Mouse (Mus musculus) hindbrain, embryonic 16.5 days (tissue): ENCODE results near the gene Ptpro. TPM values are rescaled to one million over a fixed set of nuclear protein-coding genes. Genes with fewer than 3 reads are reported as not detected.

Source experiments
- ATAC-seq: fragments of 200-750 bp; cut with Nextera tagmentation; 2 replicates; pipeline ENCODE4 v1.8.0; 2017; ENCODE audit warnings: moderate TSS enrichment, moderate library complexity
- H3K27ac ChIP-seq: fragments of 300-500 bp; sonication (generic); 2 replicates; pipeline ENCODE4 v1.5.1; 2014; ENCODE audit warnings: low read depth, mild to moderate bottlenecking, control low read depth, low read length, moderate library complexity
- H3K27me3 ChIP-seq: fragments of 300-500 bp; sonication (generic); replicated peaks from 2 replicates; pipeline ENCODE4 v1.6.1; 2014; ENCODE audit warnings: low read length; ENCODE audit not compliant: control insufficient read depth, insufficient read depth
- H3K36me3 ChIP-seq: fragments of 300-500 bp; sonication (generic); 2 replicates; pipeline ENCODE4 v1.6.1; 2014; ENCODE audit warnings: mild to moderate bottlenecking, low read length, moderate library complexity, mixed read lengths; ENCODE audit not compliant: control insufficient read depth, insufficient read depth
- H3K4me1 ChIP-seq: fragments of 300-500 bp; sonication (generic); 2 replicates; pipeline ENCODE4 v1.6.1; 2014; ENCODE audit warnings: low read depth, low read length; ENCODE audit not compliant: control insufficient read depth, insufficient read depth
- H3K4me2 ChIP-seq: fragments of 300-500 bp; sonication (generic); 2 replicates; pipeline ENCODE4 v1.6.1; 2014; ENCODE audit warnings: mild to moderate bottlenecking, low read length, control low read depth, moderate library complexity
- H3K4me3 ChIP-seq: fragments of 300-500 bp; sonication (generic); 2 replicates; pipeline ENCODE4 v1.5.1; 2014; ENCODE audit warnings: mild to moderate bottlenecking, low read length, control low read depth, moderate library complexity
- H3K9ac ChIP-seq: fragments of 300-500 bp; sonication (generic); 2 replicates; pipeline ENCODE4 v1.6.1; 2014; ENCODE audit warnings: low read depth, mild to moderate bottlenecking, control low read depth, low read length, moderate library complexity
- H3K9me3 ChIP-seq: fragments of 300-500 bp; sonication (generic); 2 replicates; pipeline ENCODE4 v1.6.1; 2014; ENCODE audit warnings: mild to moderate bottlenecking, low read length, moderate library complexity; ENCODE audit not compliant: control insufficient read depth
- WGBS: fragments of 180-500 bp; shearing (Covaris S2); extraction: QIAGEN DNeasy Blood & Tissue Kit; methylation state at CpG from one replicate; pipeline ENCODE4 v1.1.7; 2014; 5-methylcytosine and 5-hydroxymethylcytosine counted together
- polyA plus RNA-seq: library from polyadenylated mRNA; unstranded; fragments of >200 nt; fragmentation: Nextera tagmentation; extraction: Ambion mirVana; gene quantifications from 2 replicates; pipeline ENCODE4 v1.2.1, GENCODE M21; 2015

Gene Ptpro
- polyA plus RNA-seq, 1 experiment from 2014 or later = 39.2 TPM

GRCm38 (mm10) chr6:137343688-137344441 is 91.7 kb downstream of the Ptpro start:
- ATAC-seq = no peak
- Histone ChIP-seq H3K4me2 (no peak overlapping the region), H3K9ac (no peak overlapping the region), H3K27me3 (no peaks in the 10 kb centered on the region), H3K4me1 (no peaks in the 10 kb centered on the region; the same call in 1 of the 2 replicates), H3K27ac (no peak overlapping the region), H3K9me3 (no peaks in the 10 kb centered on the region), H3K36me3 (peaks cover 2% of the 10 kb centered on the region; the same call in 1 of the 2 replicates), H3K4me3 (no peak overlapping the region)
- 52% methylated on average over 5 of the region's 5 CpGs for WGBS

- 78% methylated on average over 7 of the region's 7 CpGs for WGBS
- no peak for ATAC-seq
- Histone ChIP-seq H3K36me3 (no peaks in the 10 kb centered on the region), H3K4me2 (no peak overlapping the region), H3K9ac (no peak overlapping the region), H3K27me3 (no peaks in the 10 kb centered on the region), H3K4me3 (no peak overlapping the region), H3K27ac (no peak overlapping the region), H3K9me3 (no peaks in the 10 kb centered on the region), H3K4me1 (0 out of 2 replicates have a peak, but pooled peaks cover 2% of the 10 kb centered on the region)
These were observed 108.0 kb downstream of the Ptpro start for GRCm38 (mm10) chr6:137360166-137360565.

GRCm38 (mm10) chr6:137362216-137362615 is 110.1 kb downstream of the Ptpro start:
- 0 out of 2 replicates have a peak, but pooled peaks cover 2% of the 10 kb centered on the region for H3K4me1 ChIP-seq
- H3K9me3 ChIP-seq = no peaks in the 10 kb centered on the region
- ATAC-seq = peak; percentile 67
- no peak overlapping the region for H3K4me3 ChIP-seq
- H3K36me3 ChIP-seq = no peaks in the 10 kb centered on the region
- no peak overlapping the region for H3K4me2 ChIP-seq
- 57% methylated on average over 8 of the region's 8 CpGs for WGBS
- H3K27me3 ChIP-seq = no peaks in the 10 kb centered on the region
- H3K27ac ChIP-seq = no peak overlapping the region
- H3K9ac ChIP-seq = no peak overlapping the region

- Histone ChIP-seq H3K4me1 (0 out of 2 replicates have a peak, but pooled peaks cover 2% of the 10 kb centered on the region), H3K27me3 (no peaks in the 10 kb centered on the region), H3K4me3 (no peak overlapping the region), H3K27ac (no peak overlapping the region), H3K9me3 (no peaks in the 10 kb centered on the region), H3K4me2 (peak overlapping the region; percentile 33), H3K9ac (no peak overlapping the region), H3K36me3 (no peaks in the 10 kb centered on the region)
- 44% methylated on average over 5 of the region's 5 CpGs for WGBS
- peak; percentile 72 for ATAC-seq
These were observed 112.6 kb downstream of the Ptpro start for GRCm38 (mm10) chr6:137364681-137365080.

GRCm38 (mm10) chr6:137365637-137366036 is 113.5 kb downstream of the Ptpro start:
- no peak overlapping the region for H3K4me3 ChIP-seq
- H3K9me3 ChIP-seq = no peaks in the 10 kb centered on the region
- H3K27me3 ChIP-seq = no peaks in the 10 kb centered on the region
- H3K4me2 ChIP-seq = no peak overlapping the region
- no peaks in the 10 kb centered on the region for H3K36me3 ChIP-seq
- WGBS = 82% methylated on average over 2 of the region's 2 CpGs
- no peak overlapping the region for H3K9ac ChIP-seq
- no peak overlapping the region for H3K27ac ChIP-seq
- H3K4me1 ChIP-seq = 0 out of 2 replicates have a peak, but pooled peaks cover 2% of the 10 kb centered on the region
- no peak for ATAC-seq

- no peaks in the 10 kb centered on the region for H3K36me3 ChIP-seq
- H3K4me2 ChIP-seq = no peak overlapping the region
- no peak overlapping the region for H3K9ac ChIP-seq
- no peak overlapping the region for H3K4me3 ChIP-seq
- no peak overlapping the region for H3K27ac ChIP-seq
- no peaks in the 10 kb centered on the region for H3K27me3 ChIP-seq
- ATAC-seq = no peak
- WGBS = 58% methylated on average over 8 of the region's 8 CpGs
- H3K4me1 ChIP-seq = no peaks in the 10 kb centered on the region
- H3K9me3 ChIP-seq = no peaks in the 10 kb centered on the region
These were observed 118.6 kb downstream of the Ptpro start for GRCm38 (mm10) chr6:137370745-137371144.

GRCm38 (mm10) chr6:137371455-137371854 is 119.3 kb downstream of the Ptpro start:
- ATAC-seq = no peak
- no peak overlapping the region for H3K4me2 ChIP-seq
- H3K9me3 ChIP-seq = no peaks in the 10 kb centered on the region
- WGBS = 65% methylated on average over 6 of the region's 6 CpGs
- no peaks in the 10 kb centered on the region for H3K36me3 ChIP-seq
- H3K9ac ChIP-seq = no peak overlapping the region
- H3K27ac ChIP-seq = no peak overlapping the region
- no peak overlapping the region for H3K4me3 ChIP-seq
- no peaks in the 10 kb centered on the region for H3K27me3 ChIP-seq
- no peaks in the 10 kb centered on the region for H3K4me1 ChIP-seq

GRCm38 (mm10) chr6:137373920-137374319 is 121.8 kb downstream of the Ptpro start:
- Histone ChIP-seq H3K4me1 (no peaks in the 10 kb centered on the region), H3K4me3 (no peak overlapping the region), H3K27me3 (no peaks in the 10 kb centered on the region), H3K9ac (no peak overlapping the region), H3K9me3 (no peaks in the 10 kb centered on the region), H3K4me2 (no peak overlapping the region), H3K36me3 (no peaks in the 10 kb centered on the region), H3K27ac (no peak overlapping the region)
- 91% methylated on average over 6 of the region's 6 CpGs for WGBS
- no peak for ATAC-seq

GRCm38 (mm10) chr6:137382546-137382945 is 130.4 kb downstream of the Ptpro start:
- H3K4me2 ChIP-seq = no peak overlapping the region
- H3K27ac ChIP-seq = no peak overlapping the region
- no peaks in the 10 kb centered on the region for H3K27me3 ChIP-seq
- no peak overlapping the region for H3K4me3 ChIP-seq
- no peak for ATAC-seq
- no peaks in the 10 kb centered on the region for H3K4me1 ChIP-seq
- no peak overlapping the region for H3K9ac ChIP-seq
- H3K36me3 ChIP-seq = peaks cover 5% of the 10 kb centered on the region
- no peaks in the 10 kb centered on the region for H3K9me3 ChIP-seq
- WGBS = 44% methylated on average over 9 of the region's 9 CpGs
